Mouse (Mus musculus) forebrain, embryonic 11.5 days (tissue): ENCODE results near the gene Kcnma1. TPM values are rescaled to one million over a fixed set of nuclear protein-coding genes. Genes with fewer than 3 reads are reported as not detected.

Experiments
- ATAC-seq: fragments of 200-750 bp; cut with Nextera tagmentation; replicated peaks from 2 replicates; pipeline ENCODE4 v1.8.0; 2017; ENCODE audit warnings: moderate TSS enrichment; ENCODE audit not compliant: low FRiP score
- DNase-seq: peaks from one replicate; pipeline ENCODE4 v3.0.0-alpha.2; 2017; ENCODE audit warnings: low spot score
- H3K27ac ChIP-seq: fragments of 300-500 bp; sonication (generic); 2 replicates; pipeline ENCODE4 v1.5.1; 2014; ENCODE audit warnings: low read depth, low read length
- H3K27me3 ChIP-seq: fragments of 300-500 bp; sonication (generic); 2 replicates; pipeline ENCODE4 v1.6.1; 2014; ENCODE audit warnings: mild to moderate bottlenecking, low read length, mixed read lengths; ENCODE audit not compliant: control insufficient read depth, insufficient read depth
- H3K36me3 ChIP-seq: fragments of 300-500 bp; sonication (generic); 2 replicates; pipeline ENCODE4 v1.6.1; 2014; ENCODE audit warnings: mild to moderate bottlenecking, low read length, moderate library complexity, mixed read lengths; ENCODE audit not compliant: control insufficient read depth, insufficient read depth
- H3K4me1 ChIP-seq: fragments of 300-500 bp; sonication (generic); replicated peaks from 2 replicates; pipeline ENCODE4 v1.6.1; 2014; ENCODE audit warnings: low read length, mixed read lengths; ENCODE audit not compliant: control insufficient read depth, insufficient read depth
- H3K4me2 ChIP-seq: fragments of 300-500 bp; sonication (generic); 2 replicates; pipeline ENCODE4 v1.6.1; 2014; ENCODE audit warnings: low read depth, mild to moderate bottlenecking, low read length, moderate library complexity, mixed read lengths; ENCODE audit not compliant: severe bottlenecking
- H3K4me3 ChIP-seq: fragments of 300-500 bp; sonication (generic); 2 replicates; pipeline ENCODE4 v1.5.1; 2014; ENCODE audit warnings: low read depth, low read length
- H3K9ac ChIP-seq: fragments of 300-500 bp; sonication (generic); 2 replicates; pipeline ENCODE4 v1.6.1; 2014; ENCODE audit warnings: low read length
- H3K9me3 ChIP-seq: fragments of 300-500 bp; sonication (generic); 2 replicates; pipeline ENCODE4 v1.6.1; 2016; ENCODE audit warnings: low read length, mixed read lengths; ENCODE audit not compliant: control insufficient read depth
- WGBS: fragments of 180-500 bp; shearing (Covaris S2); extraction: QIAGEN DNeasy Blood & Tissue Kit; methylation state at CpG from one replicate; pipeline ENCODE4 v1.1.7; 2014; 5-methylcytosine and 5-hydroxymethylcytosine counted together
- polyA plus RNA-seq: library from polyadenylated mRNA; unstranded; fragments of >200 nt; fragmentation: Nextera tagmentation; extraction: Ambion mirVana; gene quantifications from 2 replicates; pipeline ENCODE4 v1.2.1, GENCODE M21; 2014

Kcnma1 gene
- polyA plus RNA-seq, 1 experiment from 2014 or later = 0.45 TPM

- no peak for ATAC-seq
Measured at GRCm38 (mm10) chr14:23650126-23650525, 364.2 kb downstream of the Kcnma1 start.

DNA sequence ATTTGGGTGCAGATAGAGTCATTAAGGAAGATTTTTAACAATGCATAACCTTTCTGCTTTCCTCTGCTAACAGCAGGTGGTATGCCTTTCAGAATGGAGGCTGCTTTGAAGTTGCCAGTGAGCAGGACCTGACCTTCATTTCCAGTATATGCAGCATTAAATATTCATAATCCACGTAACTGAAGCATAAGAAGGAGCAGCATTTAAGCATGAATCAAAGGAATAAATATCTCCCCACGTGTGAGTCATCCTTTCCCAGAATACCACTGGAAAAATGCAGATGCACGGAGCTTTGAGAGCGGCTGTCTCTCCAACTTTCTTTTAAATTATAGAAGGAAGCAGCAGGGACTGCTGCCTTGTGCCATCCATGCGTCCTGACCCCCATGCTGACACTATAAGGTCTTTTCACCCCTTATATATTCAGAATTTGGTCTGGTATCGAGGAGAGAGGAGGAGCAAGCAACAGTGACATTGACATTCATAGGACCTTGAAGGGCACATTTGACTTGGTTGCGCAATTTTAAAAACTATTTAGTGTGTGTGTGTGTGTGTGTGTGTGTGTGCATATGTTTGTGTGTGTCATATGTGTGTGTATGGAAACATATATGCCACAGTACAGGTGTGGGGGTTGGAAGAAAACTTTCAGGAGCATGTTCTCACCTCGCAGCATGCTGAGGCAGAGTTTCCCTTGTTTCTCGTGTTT, 368.8 kb downstream of the Kcnma1 start:
- Histone ChIP-seq H3K27me3 (no peaks in the 10 kb centered on the region), H3K9ac (no peak overlapping the region), H3K4me2 (no peak overlapping the region), H3K4me3 (no peak overlapping the region), H3K9me3 (no peaks in the 10 kb centered on the region), H3K4me1 (no peaks in the 10 kb centered on the region), H3K27ac (no peak overlapping the region), H3K36me3 (no peaks in the 10 kb centered on the region)
- no peak for DNase-seq
- WGBS = 81% methylated on average over 9 of the region's 9 CpGs
- no peak for ATAC-seq

More at GRCm38 (mm10) chr14:23650126-23650525, 364.2 kb downstream of the Kcnma1 start:
- WGBS = 87% methylated on average over 3 of the region's 3 CpGs
- Histone ChIP-seq H3K4me3 (no peak overlapping the region), H3K36me3 (no peaks in the 10 kb centered on the region), H3K9ac (no peak overlapping the region), H3K27me3 (no peaks in the 10 kb centered on the region), H3K27ac (no peak overlapping the region), H3K4me1 (0 out of 2 replicates have a peak, but pooled peaks cover 2% of the 10 kb centered on the region), H3K9me3 (no peaks in the 10 kb centered on the region), H3K4me2 (no peak overlapping the region)
- DNase-seq = no peak

GRCm38 (mm10) chr14:23643162-23643561, 371.1 kb downstream of the Kcnma1 start:
- no peak overlapping the region for H3K4me2 ChIP-seq
- H3K9me3 ChIP-seq = no peaks in the 10 kb centered on the region
- H3K4me3 ChIP-seq = no peak overlapping the region
- no peaks in the 10 kb centered on the region for H3K27me3 ChIP-seq
- H3K27ac ChIP-seq = no peak overlapping the region
- no peaks in the 10 kb centered on the region for H3K36me3 ChIP-seq
- no peaks in the 10 kb centered on the region for H3K4me1 ChIP-seq
- WGBS = 84% methylated on average over 3 of the region's 3 CpGs
- DNase-seq (no peak), ATAC-seq (no peak)
- H3K9ac ChIP-seq = no peak overlapping the region

GRCm38 (mm10) chr14:23640665-23641064, 373.6 kb downstream of the Kcnma1 start:
- Histone ChIP-seq H3K4me3 (no peak overlapping the region), H3K36me3 (no peaks in the 10 kb centered on the region), H3K27me3 (no peaks in the 10 kb centered on the region), H3K4me2 (no peak overlapping the region), H3K9ac (no peak overlapping the region), H3K9me3 (no peaks in the 10 kb centered on the region), H3K27ac (no peak overlapping the region), H3K4me1 (no peaks in the 10 kb centered on the region)
- DNase-seq (no peak), ATAC-seq (no peak)
- WGBS = 54% methylated on average over 2 of the region's 2 CpGs

GRCm38 (mm10) chr14:23638078-23638695, 376.1 kb downstream of the Kcnma1 start:
- H3K4me3 ChIP-seq = no peak overlapping the region
- no peak overlapping the region for H3K9ac ChIP-seq
- H3K36me3 ChIP-seq = no peaks in the 10 kb centered on the region
- H3K9me3 ChIP-seq = no peaks in the 10 kb centered on the region
- no peak overlapping the region for H3K27ac ChIP-seq
- 72% methylated on average over 3 of the region's 3 CpGs for WGBS
- ATAC-seq = no peak
- H3K4me1 ChIP-seq = no peaks in the 10 kb centered on the region
- no peak for DNase-seq
- H3K27me3 ChIP-seq = no peaks in the 10 kb centered on the region
- no peak overlapping the region for H3K4me2 ChIP-seq

DNA sequence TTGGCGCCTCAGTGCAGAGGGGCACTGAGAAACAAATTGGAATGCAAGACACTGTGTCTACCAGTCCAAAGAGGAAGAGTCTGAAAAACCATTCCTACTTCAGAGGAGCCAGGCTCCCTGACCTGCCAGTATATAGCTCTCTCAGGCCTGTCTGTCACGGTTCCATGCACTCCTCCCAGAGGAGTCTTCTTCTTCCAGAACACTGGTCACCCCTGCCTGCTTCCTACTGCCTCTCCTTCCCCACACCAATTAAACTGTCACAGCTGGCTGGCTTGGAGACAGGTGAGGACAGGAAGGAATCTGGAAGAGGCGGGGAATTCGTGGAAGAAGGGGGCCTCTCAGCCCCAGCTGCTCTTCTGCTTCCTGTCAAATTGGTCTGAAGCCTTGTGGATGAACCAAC, 378.4 kb downstream of the Kcnma1 start:
- H3K9ac ChIP-seq = no peak overlapping the region
- no peak for ATAC-seq
- H3K4me2 ChIP-seq = no peak overlapping the region
- H3K36me3 ChIP-seq = no peaks in the 10 kb centered on the region
- no peaks in the 10 kb centered on the region for H3K27me3 ChIP-seq
- no peaks in the 10 kb centered on the region for H3K4me1 ChIP-seq
- WGBS = 62% methylated on average over 4 of the region's 4 CpGs
- H3K4me3 ChIP-seq = no peak overlapping the region
- no peak for DNase-seq
- H3K27ac ChIP-seq = no peak overlapping the region
- no peaks in the 10 kb centered on the region for H3K9me3 ChIP-seq

DNA sequence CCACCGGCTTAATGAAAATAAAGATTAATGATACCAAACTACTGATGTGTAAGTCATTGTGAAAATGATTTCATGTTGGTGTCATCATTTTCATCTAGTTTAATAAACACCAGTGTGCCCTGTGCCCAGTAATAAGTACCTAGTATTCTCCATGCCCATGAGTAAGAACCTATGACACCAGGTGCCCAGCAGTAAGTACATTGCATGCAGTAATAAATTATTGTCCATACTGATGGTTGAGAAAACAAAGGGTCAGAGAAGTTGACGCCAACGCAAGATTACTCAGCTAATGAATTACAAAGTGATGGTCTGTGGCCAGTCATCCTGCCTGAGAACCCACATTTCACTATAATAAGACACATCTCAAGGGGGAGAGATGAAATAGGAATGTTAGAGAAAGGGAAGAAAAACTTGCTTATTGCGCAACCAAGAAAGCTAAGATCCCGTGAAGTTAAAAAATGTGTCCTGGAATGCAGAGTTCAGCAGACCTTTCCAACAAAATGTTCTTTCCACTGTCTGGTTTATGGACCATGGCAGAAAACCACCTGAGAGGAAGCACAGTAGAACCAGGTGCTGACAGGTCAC, 381.2 kb downstream of the Kcnma1 start:
- H3K4me2 ChIP-seq = no peak overlapping the region
- DNase-seq (no peak), ATAC-seq (no peak)
- no peak overlapping the region for H3K9ac ChIP-seq
- no peak overlapping the region for H3K4me3 ChIP-seq
- no peaks in the 10 kb centered on the region for H3K27me3 ChIP-seq
- H3K4me1 ChIP-seq = no peaks in the 10 kb centered on the region
- H3K36me3 ChIP-seq = no peaks in the 10 kb centered on the region
- H3K27ac ChIP-seq = no peak overlapping the region
- no peaks in the 10 kb centered on the region for H3K9me3 ChIP-seq
- WGBS = 95% methylated on average over 5 of the region's 5 CpGs

- no peaks in the 10 kb centered on the region for H3K9me3 ChIP-seq
- 80% methylated on average over 6 of the region's 6 CpGs for WGBS
- H3K4me1 ChIP-seq = no peaks in the 10 kb centered on the region
- ATAC-seq = no peak
- H3K27me3 ChIP-seq = no peaks in the 10 kb centered on the region
- no peak overlapping the region for H3K4me3 ChIP-seq
- no peak overlapping the region for H3K4me2 ChIP-seq
- no peaks in the 10 kb centered on the region for H3K36me3 ChIP-seq
- H3K9ac ChIP-seq = no peak overlapping the region
- no peak for DNase-seq
- no peak overlapping the region for H3K27ac ChIP-seq
Measured at GRCm38 (mm10) chr14:23626925-23627324, 387.4 kb downstream of the Kcnma1 start.
